Mouse (Mus musculus) stomach, postnatal 0 days (tissue): Measurements from ENCODE around the gene Rsrc1.

Experiments
- CTCF ChIP-seq: IDR thresholded peaks from 2 replicates; pipeline ENCODE4 v1.5.1; 2016; ENCODE audit warnings: antibody characterized with exemption, low read depth, mild to moderate bottlenecking, moderate library complexity
- EP300 ChIP-seq: optimal IDR thresholded peaks from 2 replicates; pipeline ENCODE3; 2016; ENCODE audit warnings: antibody characterized with exemption

GRCm38 (mm10) chr3:67351406-67352127 is 370.4 kb downstream of the Rsrc1 start:
- TF ChIP-seq CTCF: no peak
- no peak for TF ChIP-seq EP300
